Mouse (Mus musculus) limb, embryonic 11.5 days (tissue): Measurements from ENCODE around the gene Smtnl1. TPM values are rescaled to one million over a fixed set of nuclear protein-coding genes. Genes with fewer than 3 reads are reported as not detected.

Experiments used
- polyA plus RNA-seq: library from polyadenylated mRNA; unstranded; fragments of >200 nt; fragmentation: Nextera tagmentation; extraction: Ambion mirVana; gene quantifications from 2 replicates; pipeline ENCODE4 v1.2.1, GENCODE M21; 2014

Gene Smtnl1
- polyA plus RNA-seq, 1 experiment from 2014 or later: 0.32 TPM

Other genes with a start within 250 kb of the Smtnl1 start
- 35.2 and 38.7 TPM in 2 replicates for gene Ctnnd1, start 171.9 kb downstream of the Smtnl1 start, polyA plus RNA-seq
- gene Btbd18, start 163.6 kb downstream of the Smtnl1 start, polyA plus RNA-seq: 0.09 and 0.37 TPM in 2 replicates
- gene Selenoh, start 151.9 kb downstream of the Smtnl1 start, polyA plus RNA-seq: 485 and 509 TPM in 2 replicates
- gene Gm28635, start 144.6 kb downstream of the Smtnl1 start, polyA plus RNA-seq: not detected in 2 replicates
- gene Med19, start 144.2 kb downstream of the Smtnl1 start, polyA plus RNA-seq: 54.1 and 55.4 TPM in 2 replicates
- 129 TPM in 2 replicates for gene Tmx2, start 143.5 kb downstream of the Smtnl1 start, polyA plus RNA-seq
- 31.1 and 32.6 TPM in 2 replicates for gene Zdhhc5, start 107.5 kb downstream of the Smtnl1 start, polyA plus RNA-seq
- gene Clp1, start 95.3 kb downstream of the Smtnl1 start, polyA plus RNA-seq: 57.3 and 57.6 TPM in 2 replicates
- gene Ypel4, start 88.6 kb downstream of the Smtnl1 start, polyA plus RNA-seq: 7.4 and 9.9 TPM in 2 replicates
- 4.6 and 6.1 TPM in 2 replicates for gene Gm19426, start 79.0 kb downstream of the Smtnl1 start, polyA plus RNA-seq
- gene Serping1, start 47.2 kb downstream of the Smtnl1 start, polyA plus RNA-seq: 12.4 and 13.3 TPM in 2 replicates
- gene Ube2l6, start 23.8 kb downstream of the Smtnl1 start, polyA plus RNA-seq: 21.9 and 23.3 TPM in 2 replicates
- 46.9 and 53.6 TPM in 2 replicates for gene Timm10, start 4.3 kb upstream of the Smtnl1 start, polyA plus RNA-seq
- gene Slc43a1, start 16.2 kb upstream of the Smtnl1 start, polyA plus RNA-seq: 36.0 and 37.8 TPM in 2 replicates
- gene Rtn4rl2, start 64.1 kb upstream of the Smtnl1 start, polyA plus RNA-seq: 0.75 and 0.96 TPM in 2 replicates
- gene Slc43a3, start 113.9 kb upstream of the Smtnl1 start, polyA plus RNA-seq: 31.6 and 31.7 TPM in 2 replicates
- gene Prg2, start 157.8 kb upstream of the Smtnl1 start, polyA plus RNA-seq: 0.47 and 0.48 TPM in 2 replicates
- gene Prg3, start 165.6 kb upstream of the Smtnl1 start, polyA plus RNA-seq: not detected in 2 replicates
- gene Ssrp1, start 214.6 kb upstream of the Smtnl1 start, polyA plus RNA-seq: 409 and 418 TPM in 2 replicates
- 0.76 and 1.4 TPM in 2 replicates for gene P2rx3, start 214.8 kb upstream of the Smtnl1 start, polyA plus RNA-seq
- 6.7 and 7.0 TPM in 2 replicates for gene Tnks1bp1, start 225.4 kb upstream of the Smtnl1 start, polyA plus RNA-seq